Mouse (Mus musculus) forebrain, embryonic 16.5 days (tissue): ENCODE results near the gene Msi2. TPM values are rescaled to one million over a fixed set of nuclear protein-coding genes. Genes with fewer than 3 reads are reported as not detected.
A peak's percentile ranks its signal among the peaks of the same experiment; 100 is the strongest.

Source experiments
- ATAC-seq: fragments of 200-750 bp; cut with Nextera tagmentation; 2 replicates; pipeline ENCODE4 v1.8.0; 2017; ENCODE audit warnings: mild to moderate bottlenecking, moderate library complexity
- H3K27ac ChIP-seq: fragments of 300-500 bp; sonication (generic); 2 replicates; pipeline ENCODE4 v1.5.1; 2014; ENCODE audit warnings: low read length, control low read depth
- H3K27me3 ChIP-seq: fragments of 300-500 bp; sonication (generic); replicated peaks from 2 replicates; pipeline ENCODE4 v1.6.1; 2014; ENCODE audit warnings: low read length; ENCODE audit not compliant: control insufficient read depth, insufficient read depth
- H3K36me3 ChIP-seq: fragments of 300-500 bp; sonication (generic); 2 replicates; pipeline ENCODE4 v1.6.1; 2014; ENCODE audit not compliant: control insufficient read depth, insufficient read depth
- H3K4me1 ChIP-seq: fragments of 300-500 bp; sonication (generic); replicated peaks from 2 replicates; pipeline ENCODE4 v1.6.1; 2014; ENCODE audit warnings: low read length; ENCODE audit not compliant: control insufficient read depth, insufficient read depth
- H3K4me2 ChIP-seq: fragments of 300-500 bp; sonication (generic); 2 replicates; pipeline ENCODE4 v1.6.1; 2014; ENCODE audit warnings: mild to moderate bottlenecking, low read length, control low read depth
- H3K4me3 ChIP-seq: fragments of 300-500 bp; sonication (generic); replicated peaks from 2 replicates; pipeline ENCODE4 v1.5.1; 2014; ENCODE audit warnings: mild to moderate bottlenecking, low read length, control low read depth
- H3K9ac ChIP-seq: fragments of 300-500 bp; sonication (generic); replicated peaks from 2 replicates; pipeline ENCODE4 v1.6.1; 2014; ENCODE audit warnings: low read depth, low read length, control low read depth
- H3K9me3 ChIP-seq: fragments of 300-500 bp; sonication (generic); 2 replicates; pipeline ENCODE4 v1.6.1; 2016; ENCODE audit warnings: low read length; ENCODE audit not compliant: control insufficient read depth
- WGBS: fragments of 180-500 bp; shearing (Covaris S2); extraction: QIAGEN DNeasy Blood & Tissue Kit; methylation state at CpG from one replicate; pipeline ENCODE4 v1.1.7; 2014; 5-methylcytosine and 5-hydroxymethylcytosine counted together
- polyA plus RNA-seq: library from polyadenylated mRNA; unstranded; fragments of >200 nt; fragmentation: Nextera tagmentation; extraction: Ambion mirVana; gene quantifications from 2 replicates; pipeline ENCODE4 v1.2.1, GENCODE M21; 2015

The Msi2 gene
- polyA plus RNA-seq, 1 experiment from 2014 or later: 23.4 TPM

- H3K9ac ChIP-seq: no peak overlapping the region
- WGBS: 46% methylated on average over 19 of the region's 19 CpGs
- no peaks in the 10 kb centered on the region for H3K9me3 ChIP-seq
- no peak for ATAC-seq
- peaks cover 43% of the 10 kb centered on the region for H3K4me1 ChIP-seq
- H3K4me2 ChIP-seq: no peak overlapping the region
- no peak overlapping the region for H3K27ac ChIP-seq
- no peaks in the 10 kb centered on the region for H3K27me3 ChIP-seq
- H3K36me3 ChIP-seq: no peaks in the 10 kb centered on the region
- H3K4me3 ChIP-seq: no peak overlapping the region
Measured at GRCm38 (mm10) chr11:88394341-88395075, 323.8 kb downstream of the Msi2 start.

DNA sequence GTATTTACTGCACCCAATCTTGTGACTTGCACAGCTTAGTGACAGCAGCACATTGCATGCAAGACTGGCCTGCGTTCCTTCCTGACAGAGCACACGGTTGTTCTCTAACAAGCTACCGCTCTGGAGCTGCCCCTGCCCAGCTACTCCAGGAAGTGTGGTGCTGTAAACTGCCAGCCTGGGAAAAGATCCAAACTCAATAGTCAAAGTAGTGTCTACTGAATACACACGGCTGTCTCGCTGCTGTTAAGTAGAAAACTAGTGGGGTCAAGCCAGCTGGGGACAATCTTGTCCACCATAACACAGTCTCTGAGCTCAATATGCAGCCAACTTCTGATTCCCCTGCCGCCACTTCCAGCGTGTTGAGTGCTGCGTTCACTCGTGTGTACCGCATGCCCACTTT, 325.6 kb downstream of the Msi2 start:
- Histone ChIP-seq H3K9ac (no peak overlapping the region), H3K4me2 (no peak overlapping the region), H3K4me1 (peaks cover 43% of the 10 kb centered on the region), H3K36me3 (no peaks in the 10 kb centered on the region), H3K27me3 (no peaks in the 10 kb centered on the region), H3K4me3 (no peak overlapping the region), H3K9me3 (no peaks in the 10 kb centered on the region), H3K27ac (no peak overlapping the region)
- WGBS: 53% methylated on average over 10 of the region's 10 CpGs
- peak; percentile 37 for ATAC-seq

- peaks cover 43% of the 10 kb centered on the region for H3K4me1 ChIP-seq
- H3K27ac ChIP-seq: peak overlapping the region; percentile 23; the same call in 1 of the 2 replicates
Measured at GRCm38 (mm10) chr11:88391181-88391814, 327.0 kb downstream of the Msi2 start.

DNA sequence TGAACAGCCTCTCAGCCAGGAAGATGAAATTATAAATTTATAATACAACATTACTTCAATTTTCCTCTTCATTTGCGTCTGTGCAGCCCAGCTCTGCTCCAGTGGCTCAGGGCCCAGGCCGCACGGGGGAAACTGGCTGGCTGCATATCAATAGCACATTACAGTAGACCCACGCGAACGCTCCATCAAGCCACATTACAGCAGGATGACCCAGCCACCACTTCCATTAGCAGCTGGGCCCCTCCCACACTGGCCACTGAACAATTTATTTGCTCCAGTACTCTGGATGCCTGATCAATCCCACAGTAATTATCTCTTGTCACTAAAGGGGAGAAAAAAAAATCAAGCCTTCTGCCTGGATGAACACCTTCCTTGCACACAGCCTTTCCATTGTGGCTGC, 328.8 kb downstream of the Msi2 start:
- no peak overlapping the region for H3K4me3 ChIP-seq
- no peaks in the 10 kb centered on the region for H3K9me3 ChIP-seq
- no peaks in the 10 kb centered on the region for H3K36me3 ChIP-seq
- no peak overlapping the region for H3K4me2 ChIP-seq
- 38% methylated on average over 6 of the region's 6 CpGs for WGBS
- no peak overlapping the region for H3K9ac ChIP-seq
- peaks cover 34% of the 10 kb centered on the region for H3K4me1 ChIP-seq
- no peak overlapping the region for H3K27ac ChIP-seq
- no peaks in the 10 kb centered on the region for H3K27me3 ChIP-seq
- ATAC-seq: no peak

More at GRCm38 (mm10) chr11:88391181-88391814, 327.0 kb downstream of the Msi2 start:
- H3K36me3 ChIP-seq: no peaks in the 10 kb centered on the region
- no peak overlapping the region for H3K4me3 ChIP-seq
- H3K4me2 ChIP-seq: no peak overlapping the region; the same call in 1 of the 2 replicates
- no peaks in the 10 kb centered on the region for H3K9me3 ChIP-seq
- 43% methylated on average over 8 of the region's 8 CpGs for WGBS
- peak; percentile 39 for ATAC-seq
- H3K27me3 ChIP-seq: no peaks in the 10 kb centered on the region
- no peak overlapping the region for H3K9ac ChIP-seq

- H3K4me2 ChIP-seq: no peak overlapping the region
- H3K4me1 ChIP-seq: peaks cover 32% of the 10 kb centered on the region
- no peaks in the 10 kb centered on the region for H3K9me3 ChIP-seq
- H3K27me3 ChIP-seq: no peaks in the 10 kb centered on the region
- H3K9ac ChIP-seq: no peak overlapping the region
- ATAC-seq: no peak
- 73% methylated on average over 4 of the region's 4 CpGs for WGBS
- H3K36me3 ChIP-seq: no peaks in the 10 kb centered on the region; the same call in 1 of the 2 replicates
- no peak overlapping the region for H3K27ac ChIP-seq
- no peak overlapping the region for H3K4me3 ChIP-seq
Measured at GRCm38 (mm10) chr11:88386916-88387315, 331.4 kb downstream of the Msi2 start.

- no peaks in the 10 kb centered on the region; the same call in 1 of the 2 replicates for H3K36me3 ChIP-seq
- H3K9me3 ChIP-seq: no peaks in the 10 kb centered on the region
- WGBS: 47% methylated on average over 9 of the region's 9 CpGs
- H3K27ac ChIP-seq: no peak overlapping the region
- H3K9ac ChIP-seq: no peak overlapping the region
- peaks cover 30% of the 10 kb centered on the region for H3K4me1 ChIP-seq
- no peak overlapping the region for H3K4me2 ChIP-seq
- H3K4me3 ChIP-seq: no peak overlapping the region
- ATAC-seq: no peak
- no peaks in the 10 kb centered on the region for H3K27me3 ChIP-seq
Measured at GRCm38 (mm10) chr11:88382449-88382848, 335.9 kb downstream of the Msi2 start.

DNA sequence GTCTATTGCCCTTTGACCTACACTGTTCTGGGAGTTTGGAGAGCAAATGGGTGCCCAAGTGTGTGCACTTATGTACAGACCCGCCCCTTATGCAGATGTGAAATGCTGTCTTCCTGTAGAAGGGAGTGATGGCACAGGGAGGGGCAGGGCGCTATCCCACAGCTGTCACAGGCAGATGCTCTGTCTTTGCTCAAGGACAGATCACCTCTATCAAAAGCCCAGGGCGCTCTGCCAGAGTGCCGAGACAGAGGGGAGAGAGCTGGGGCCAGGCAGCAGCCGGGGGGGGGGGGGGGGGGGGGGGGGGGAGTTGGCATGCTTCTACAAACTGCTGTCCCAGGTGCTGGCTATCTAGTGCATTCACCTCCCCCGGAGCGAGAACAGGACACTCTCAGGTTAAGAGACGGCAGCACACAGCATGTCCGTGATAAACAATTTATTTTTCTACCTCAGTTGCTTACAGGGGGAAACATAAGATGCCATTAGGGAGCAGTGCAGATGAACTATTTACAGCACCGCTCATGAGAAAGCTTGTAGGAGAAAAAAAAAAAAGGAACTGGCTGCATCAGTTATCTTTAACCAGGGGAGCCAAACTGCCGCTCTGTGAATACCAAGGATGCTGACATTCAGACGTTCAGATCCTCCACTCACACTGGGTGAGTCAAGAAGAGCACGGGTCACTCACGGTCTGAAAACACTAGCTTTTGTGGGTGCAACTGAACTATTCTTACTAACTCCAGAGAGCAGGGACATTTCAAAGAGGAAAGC, 337.0 kb downstream of the Msi2 start:
- no peak overlapping the region for H3K9ac ChIP-seq
- H3K4me1 ChIP-seq: peaks cover 31% of the 10 kb centered on the region
- no peaks in the 10 kb centered on the region for H3K27me3 ChIP-seq
- ATAC-seq: no peak
- H3K4me3 ChIP-seq: no peak overlapping the region
- no peak overlapping the region for H3K4me2 ChIP-seq
- 64% methylated on average over 11 of the region's 14 CpGs for WGBS
- no peaks in the 10 kb centered on the region for H3K9me3 ChIP-seq
- no peak overlapping the region for H3K27ac ChIP-seq
- H3K36me3 ChIP-seq: no peaks in the 10 kb centered on the region; the same call in 1 of the 2 replicates

- 67% methylated on average over 2 of the region's 2 CpGs for WGBS
- Histone ChIP-seq H3K4me2 (no peak overlapping the region), H3K27me3 (no peaks in the 10 kb centered on the region), H3K36me3 (no peaks in the 10 kb centered on the region; the same call in 1 of the 2 replicates), H3K4me1 (peaks cover 39% of the 10 kb centered on the region), H3K27ac (no peak overlapping the region), H3K9ac (no peak overlapping the region), H3K9me3 (no peaks in the 10 kb centered on the region), H3K4me3 (no peak overlapping the region)
- no peak for ATAC-seq
Measured at GRCm38 (mm10) chr11:88379635-88380034, 338.7 kb downstream of the Msi2 start.
